11 mouse cellular contexts compared by ENCODE assay signal in the genomic region with DNA sequence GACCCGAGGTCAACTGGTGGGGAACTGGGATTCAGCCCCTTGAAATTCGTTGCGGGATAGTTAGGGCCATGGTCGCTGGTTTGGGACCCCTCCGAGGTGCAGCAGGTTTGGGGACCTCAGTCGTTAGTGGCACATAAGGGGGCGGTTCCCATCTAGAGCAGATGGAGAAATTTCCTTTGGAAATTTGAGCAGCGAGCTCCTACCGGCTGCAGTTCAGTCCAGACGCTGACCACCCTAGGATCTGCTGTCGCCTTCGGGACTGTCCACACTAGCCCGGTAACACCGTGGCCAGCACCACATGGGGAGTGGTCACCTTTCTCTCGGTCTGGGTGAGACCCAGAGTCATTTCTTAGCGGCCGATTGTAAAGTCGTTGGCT. TPM values are rescaled to one million over a fixed set of nuclear protein-coding genes. Genes with fewer than 3 reads are reported as not detected.
DNase-seq lines count a peak whose midpoint lies in the region; ATAC-seq and TF ChIP-seq lines count a peak whose summit lies in the region.
"Had no signal": no experiment of that assay in that cellular context is flagged by ENCODE, and none has a peak within 500 bp of the region (broad histone marks: within the 10 kb centered on the region; RNA-seq: fewer than 3 reads in every experiment).

No protein-coding gene starts in this region.

- no peaks in the 10 kb centered on the region for H3K36me3 ChIP-seq in E14TG2a.4 (ENCODE audit: insufficient read depth, low read length)
- H3K36me3 ChIP-seq in embryonic facial prominence, embryonic 15.5 days = no peaks in the 10 kb centered on the region
- no peaks in the 10 kb centered on the region for H3K36me3 ChIP-seq in hindbrain, postnatal 0 days (ENCODE audit: insufficient read depth, low read length)

- peak; percentile 40 for DNase-seq in MN1 (ENCODE audit: low spot score)
- DNase-seq in hindbrain, postnatal 0 days (ENCODE audit: low spot score) = no peak
- DNase-seq in urinary bladder, postnatal 36 days (ENCODE audit: low spot score in 2 of 2) = no peak
- no peak for DNase-seq in right cerebral cortex, postnatal 36 days (ENCODE audit: low spot score in 2 of 2)
- no peak for DNase-seq in layer of hippocampus, adult 9-11 months
- DNase-seq in lung, postnatal 36 days = no peak
- DNase-seq: thymus, postnatal 36 days had no signal

- no peaks in the 10 kb centered on the region for H3K9me3 ChIP-seq in E14TG2a.4 (ENCODE audit: low read length)
- H3K9me3 ChIP-seq in embryonic facial prominence, embryonic 15.5 days (replicated peaks) = no peaks in the 10 kb centered on the region
- no peaks in the 10 kb centered on the region for H3K9me3 ChIP-seq in hindbrain, postnatal 0 days (ENCODE audit: low read length)

- H3K4me1 ChIP-seq in E14TG2a.4 (replicated peaks; ENCODE audit: low read depth, low read length) = peaks cover 62% of the 10 kb centered on the region
- H3K4me1 ChIP-seq in embryonic facial prominence, embryonic 15.5 days = peaks cover 41% of the 10 kb centered on the region
- no peaks in the 10 kb centered on the region for H3K4me1 ChIP-seq in hindbrain, postnatal 0 days (ENCODE audit: insufficient read depth, low read length)

- TF ChIP-seq CTCF in E14TG2a.4 (conservative IDR thresholded peaks at IDR 0.05; ENCODE audit: low read length) = no peak
- no peak for TF ChIP-seq CTCF in hindbrain, postnatal 0 days (IDR thresholded peaks at IDR 0.05; ENCODE audit: low read depth)

- H3K9ac ChIP-seq in embryonic facial prominence, embryonic 15.5 days = no peak overlapping the region
- peak overlapping the region; percentile 28; the same call in 1 of the 2 replicates for H3K9ac ChIP-seq in hindbrain, postnatal 0 days (replicated peaks; ENCODE audit: low read length)

- peaks cover 87% of the 10 kb centered on the region for H3K27me3 ChIP-seq in E14TG2a.4 (ENCODE audit: insufficient read depth, low read length)
- peaks cover 93% of the 10 kb centered on the region for H3K27me3 ChIP-seq in embryonic facial prominence, embryonic 15.5 days
- H3K27me3 ChIP-seq in hindbrain, postnatal 0 days (ENCODE audit: insufficient read depth, low read length) = peaks cover 55% of the 10 kb centered on the region

- 2% methylated on average over 18 of the region's 18 CpGs for WGBS in embryonic facial prominence, embryonic 15.5 days
- WGBS in hindbrain, postnatal 0 days = 2% methylated on average over 18 of the region's 18 CpGs

- peak overlapping the region; percentile 79 for H3K4me3 ChIP-seq in E14TG2a.4 (replicated peaks; ENCODE audit: low read length)
- peak overlapping the region; percentile 24 for H3K4me3 ChIP-seq in embryonic facial prominence, embryonic 15.5 days (replicated peaks)
- peak overlapping the region; percentile 40 for H3K4me3 ChIP-seq in hindbrain, postnatal 0 days (ENCODE audit: low read length)

- ATAC-seq in embryonic facial prominence, embryonic 15.5 days (ENCODE audit: insufficient number of reproducible peaks, low FRiP score, low TSS enrichment, low read depth) = no peak
- no peak for ATAC-seq in hindbrain, postnatal 0 days

- H3K4me2 ChIP-seq in embryonic facial prominence, embryonic 15.5 days (replicated peaks) = no peak overlapping the region
- H3K4me2 ChIP-seq in hindbrain, postnatal 0 days (ENCODE audit: low read depth, low read length) = peak overlapping the region; percentile 41

- no peak overlapping the region for H3K27ac ChIP-seq in embryonic facial prominence, embryonic 15.5 days (replicated peaks)
- peak overlapping the region; percentile 60; the same call in 1 of the 2 replicates for H3K27ac ChIP-seq in hindbrain, postnatal 0 days

RNA-seq across cellular contexts. Expression of a gene that starts 0.9 kb away (rescaled TPM):
- 0.52 and 0.63 TPM in 2 replicates for polyA plus RNA-seq in embryonic facial prominence, embryonic 15.5 days (2015; fragmentation: Nextera tagmentation; extraction: Ambion mirVana)
- 39.4 and 39.6 TPM in 2 replicates for total RNA-seq in hindbrain, postnatal 0 days (2014; rRNA removed)
- 11.3 and 14.5 TPM in 2 replicates for polyA plus RNA-seq in hindbrain, postnatal 0 days (2015; fragmentation: Nextera tagmentation; extraction: Ambion mirVana)
- total RNA-seq: gastrocnemius, adult 8-10 months; layer of hippocampus, postnatal 25 days had no signal

RNA-seq across cellular contexts. Expression of a gene that starts 41.3 kb away (rescaled TPM):
- 769 and 852 TPM in 2 replicates for polyA plus RNA-seq in embryonic facial prominence, embryonic 15.5 days (2015; fragmentation: Nextera tagmentation; extraction: Ambion mirVana)
- total RNA-seq in hindbrain, postnatal 0 days (2014; rRNA removed) = 143 and 182 TPM in 2 replicates
- 395 and 396 TPM in 2 replicates for polyA plus RNA-seq in hindbrain, postnatal 0 days (2015; fragmentation: Nextera tagmentation; extraction: Ambion mirVana)

RNA-seq across cellular contexts. Expression of a gene that starts 57.1 kb away (rescaled TPM):
- polyA plus RNA-seq in embryonic facial prominence, embryonic 15.5 days (2015; fragmentation: Nextera tagmentation; extraction: Ambion mirVana) = 9.5 and 10.3 TPM in 2 replicates
- 6.3 and 10.1 TPM in 2 replicates for total RNA-seq in hindbrain, postnatal 0 days (2014; rRNA removed)
- polyA plus RNA-seq in hindbrain, postnatal 0 days (2015; fragmentation: Nextera tagmentation; extraction: Ambion mirVana) = 10.0 and 10.3 TPM in 2 replicates

Comparison
In these comparisons a context has a peak if more than half of its experiments do, and no peak if none do; other contexts are left out.
1. H3K4me3 ChIP-seq: peak in every context shown above with its lines; median percentile 79 in E14TG2a.4; 40 in hindbrain, postnatal 0 days; 24 in embryonic facial prominence, embryonic 15.5 days.